ENCODE assay signal across 10 mouse cellular contexts in the genomic region with DNA sequence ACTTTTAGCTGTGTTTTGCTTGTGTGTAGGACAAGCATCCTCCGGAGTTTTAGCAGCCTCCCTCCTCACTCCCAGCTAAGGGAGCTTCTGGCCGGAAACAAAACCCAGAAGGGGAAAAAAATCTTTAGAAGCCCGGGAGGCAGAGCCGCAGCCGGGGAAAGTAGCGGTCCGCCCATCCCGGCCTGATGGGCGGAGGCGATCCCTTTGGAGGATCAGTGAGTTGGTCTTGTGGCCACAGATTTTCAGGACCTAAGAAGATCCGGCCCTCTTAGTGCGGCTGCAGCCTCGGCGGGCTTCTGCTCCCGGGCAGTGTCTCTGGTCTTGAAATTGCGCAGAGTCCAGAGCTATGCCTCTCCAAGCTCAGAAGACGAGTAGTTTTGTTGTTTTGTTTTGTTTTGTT. TPM values are rescaled to one million over a fixed set of nuclear protein-coding genes. Genes with fewer than 3 reads are reported as not detected.
DNase-seq lines count a peak whose midpoint lies in the region; ATAC-seq and TF ChIP-seq lines count a peak whose summit lies in the region.
"Had no signal": no experiment of that assay in that cellular context is flagged by ENCODE, and none has a peak within 500 bp of the region (broad histone marks: within the 10 kb centered on the region; RNA-seq: fewer than 3 reads in every experiment).

No protein-coding gene starts in this region.

- ATAC-seq in heart, embryonic 16.5 days (replicated peaks; ENCODE audit: extremely low read depth, insufficient read depth, low FRiP score), result no peak
- no peak for ATAC-seq in embryonic facial prominence, embryonic 15.5 days (ENCODE audit: insufficient number of reproducible peaks, low FRiP score, low TSS enrichment, low read depth)
- no peak for ATAC-seq in liver, postnatal 0 days
- no peak for ATAC-seq in megakaryocyte-erythroid progenitor cell, adult 5-6 weeks (replicated peaks; ENCODE audit: low FRiP score, low TSS enrichment, poor library complexity, severe bottlenecking)
- ATAC-seq in frontal cortex, adult (ENCODE audit: low TSS enrichment), result no peak

- no peaks in the 10 kb centered on the region for H3K36me3 ChIP-seq in heart, embryonic 16.5 days (ENCODE audit: control insufficient read depth, insufficient read depth)
- H3K36me3 ChIP-seq in embryonic facial prominence, embryonic 15.5 days, result no peaks in the 10 kb centered on the region
- H3K36me3 ChIP-seq in liver, postnatal 0 days (replicated peaks; ENCODE audit: insufficient read depth, low read length), result no peaks in the 10 kb centered on the region

- TF ChIP-seq EP300 in liver, postnatal 0 days (IDR thresholded peaks at IDR 0.05; ENCODE audit: low read depth), result no peak

- H3K4me2 ChIP-seq in heart, embryonic 16.5 days (ENCODE audit: low read depth, low read length), result peak overlapping the region; percentile 45
- peak overlapping the region; percentile 30 for H3K4me2 ChIP-seq in embryonic facial prominence, embryonic 15.5 days (replicated peaks)
- peak overlapping the region; percentile 38; the same call in 1 of the 2 replicates for H3K4me2 ChIP-seq in liver, postnatal 0 days (ENCODE audit: low read depth, low read length)

- 1% methylated on average over 17 of the region's 17 CpGs for WGBS in heart, embryonic 16.5 days
- WGBS in embryonic facial prominence, embryonic 15.5 days, result under 1% methylated on average over 17 of the region's 17 CpGs
- WGBS in liver, postnatal 0 days (ENCODE audit: insufficient replicate concordance), result 2% methylated on average over 17 of the region's 17 CpGs

- no peak overlapping the region for H3K27ac ChIP-seq in heart, embryonic 16.5 days (ENCODE audit: low read length)
- H3K27ac ChIP-seq in embryonic facial prominence, embryonic 15.5 days (replicated peaks), result no peak overlapping the region
- H3K27ac ChIP-seq in liver, postnatal 0 days (ENCODE audit: low read depth), result no peak overlapping the region

- peak overlapping the region; percentile 21 for H3K4me3 ChIP-seq in heart, embryonic 16.5 days (ENCODE audit: low read length)
- H3K4me3 ChIP-seq in embryonic facial prominence, embryonic 15.5 days (replicated peaks), result peak overlapping the region; percentile 23
- peak overlapping the region; percentile 9; the same call in 1 of the 2 replicates for H3K4me3 ChIP-seq in liver, postnatal 0 days (ENCODE audit: low read depth, low read length)

- H3K9me3 ChIP-seq in heart, embryonic 16.5 days (replicated peaks; ENCODE audit: control insufficient read depth, low read length), result no peaks in the 10 kb centered on the region
- no peaks in the 10 kb centered on the region for H3K9me3 ChIP-seq in embryonic facial prominence, embryonic 15.5 days (replicated peaks)
- no peaks in the 10 kb centered on the region for H3K9me3 ChIP-seq in liver, postnatal 0 days (ENCODE audit: low read length)

- TF ChIP-seq CTCF in liver, postnatal 0 days (IDR thresholded peaks at IDR 0.05; ENCODE audit: low read depth), result no peak

- peaks cover 85% of the 10 kb centered on the region for H3K27me3 ChIP-seq in heart, embryonic 16.5 days (ENCODE audit: control insufficient read depth, insufficient read depth, low read length)
- H3K27me3 ChIP-seq in embryonic facial prominence, embryonic 15.5 days, result peaks cover 93% of the 10 kb centered on the region
- H3K27me3 ChIP-seq in liver, postnatal 0 days (ENCODE audit: insufficient read depth, low read length), result peaks cover 98% of the 10 kb centered on the region

- DNase-seq in heart, adult 8-10 months (ENCODE audit: low spot score), result no peak
- peak; percentile 80 for DNase-seq in ES-CJ7 (ENCODE audit: low read depth, low spot score)
- DNase-seq in liver, postnatal 0 days, result no peak
- DNase-seq in ovary, adult 18-20 months (ENCODE audit: low spot score), result no peak

- no peak overlapping the region for H3K9ac ChIP-seq in heart, embryonic 16.5 days (ENCODE audit: low read length)
- no peak overlapping the region for H3K9ac ChIP-seq in embryonic facial prominence, embryonic 15.5 days
- no peak overlapping the region for H3K9ac ChIP-seq in liver, postnatal 0 days (replicated peaks)

- H3K4me1 ChIP-seq in heart, embryonic 16.5 days (ENCODE audit: control insufficient read depth, insufficient read depth, low read length), result 0 out of 2 replicates have a peak, but pooled peaks cover 3% of the 10 kb centered on the region
- peaks cover 32% of the 10 kb centered on the region for H3K4me1 ChIP-seq in embryonic facial prominence, embryonic 15.5 days
- H3K4me1 ChIP-seq in liver, postnatal 0 days (ENCODE audit: insufficient read depth), result peaks cover 6% of the 10 kb centered on the region; the same call in 1 of the 2 replicates

RNA-seq across cellular contexts. Expression of gene Foxb1, which starts 2.2 kb away (rescaled TPM):
- polyA plus RNA-seq in heart, embryonic 16.5 days (2015; fragmentation: Nextera tagmentation; extraction: Ambion mirVana), result not detected in 2 replicates
- total RNA-seq in heart, adult 8-10 months (2022), result not detected
- polyA plus RNA-seq in embryonic facial prominence, embryonic 15.5 days (2015; fragmentation: Nextera tagmentation; extraction: Ambion mirVana), result not detected in 2 replicates
- not detected in 2 replicates for polyA plus RNA-seq in liver, postnatal 0 days (2015; fragmentation: Nextera tagmentation; extraction: Ambion mirVana)
- total RNA-seq in megakaryocyte-erythroid progenitor cell, adult 5-6 weeks (2014; fragmentation: Nextera tagmentation), result not detected in 2 replicates
- total RNA-seq in megakaryocyte-erythroid progenitor cell, adult 5-6 weeks (2017), result not detected in 2 replicates
- total RNA-seq: ES-E14 had no signal
- polyA plus RNA-seq: large intestine, adult 2 months had no signal
